Mouse (Mus musculus) heart, embryonic 11.5 days (tissue): ENCODE measurements around the gene Spdya. TPM values are rescaled to one million over a fixed set of nuclear protein-coding genes. Genes with fewer than 3 reads are reported as not detected.
A peak's percentile ranks its signal among the peaks of the same experiment; 100 is the strongest.
"Not testable (repeated sequence)": the region's sequence is repeated elsewhere in the genome, so short reads cannot be mapped to it uniquely, and the experiment has no call there.

Source experiments
- ATAC-seq: fragments of 200-750 bp; cut with Nextera tagmentation; replicated peaks from 2 replicates; pipeline ENCODE4 v1.8.0; 2017; ENCODE audit warnings: moderate library complexity; ENCODE audit not compliant: insufficient number of reproducible peaks, low FRiP score, low TSS enrichment
- H3K27ac ChIP-seq: fragments of 300-500 bp; sonication (generic); 2 replicates; pipeline ENCODE4 v1.5.1; 2014; ENCODE audit warnings: mild to moderate bottlenecking, low read depth, low read length
- H3K27me3 ChIP-seq: fragments of 300-500 bp; sonication (generic); 2 replicates; pipeline ENCODE4 v1.6.1; 2014; ENCODE audit warnings: mild to moderate bottlenecking, low read length, mixed read lengths; ENCODE audit not compliant: control insufficient read depth, insufficient read depth
- H3K36me3 ChIP-seq: fragments of 300-500 bp; sonication (generic); 2 replicates; pipeline ENCODE4 v1.6.1; 2014; ENCODE audit warnings: mild to moderate bottlenecking, low read length, moderate library complexity, mixed read lengths; ENCODE audit not compliant: control insufficient read depth, insufficient read depth
- H3K4me1 ChIP-seq: fragments of 300-500 bp; sonication (generic); 2 replicates; pipeline ENCODE4 v1.6.1; 2014; ENCODE audit warnings: low read length; ENCODE audit not compliant: control insufficient read depth, insufficient read depth
- H3K4me2 ChIP-seq: fragments of 300-500 bp; sonication (generic); 2 replicates; pipeline ENCODE4 v1.6.1; 2014; ENCODE audit warnings: mild to moderate bottlenecking, moderate library complexity
- H3K4me3 ChIP-seq: fragments of 300-500 bp; sonication (generic); 2 replicates; pipeline ENCODE4 v1.5.1; 2014; ENCODE audit warnings: low read depth, low read length
- H3K9ac ChIP-seq: fragments of 300-500 bp; sonication (generic); 2 replicates; pipeline ENCODE4 v1.6.1; 2014; ENCODE audit warnings: mild to moderate bottlenecking, low read depth, low read length, moderate library complexity
- H3K9me3 ChIP-seq: fragments of 300-500 bp; sonication (generic); replicated peaks from 2 replicates; pipeline ENCODE4 v1.6.1; 2016; ENCODE audit warnings: low read length; ENCODE audit not compliant: control insufficient read depth
- WGBS: fragments of 180-500 bp; shearing (Covaris S2); extraction: QIAGEN DNeasy Blood & Tissue Kit; methylation state at CpG from one replicate; pipeline ENCODE4 v1.1.7; 2014; ENCODE audit not compliant: insufficient replicate concordance; 5-methylcytosine and 5-hydroxymethylcytosine counted together
- polyA plus RNA-seq: library from polyadenylated mRNA; unstranded; fragments of >200 nt; fragmentation: Nextera tagmentation; extraction: Ambion mirVana; gene quantifications from 2 replicates; pipeline ENCODE4 v1.2.1, GENCODE M21; 2014

Spdya gene
- 0.29 and 0.49 TPM in 2 replicates for polyA plus RNA-seq

- 0 out of 2 replicates have a peak, but pooled peaks cover 4% of the 10 kb centered on the region for H3K4me1 ChIP-seq
- WGBS, result under 1% methylated on average over 71 of the region's 78 CpGs
- no peak within 1 kb of the TSS for H3K27ac ChIP-seq
- H3K9ac ChIP-seq, result peak within 1 kb of the TSS; percentile 59
- H3K4me2 ChIP-seq, result peak within 1 kb of the TSS; percentile 91
- no peaks in the 10 kb centered on the region for H3K9me3 ChIP-seq
- peak within 1 kb of the TSS; percentile 56 for H3K4me3 ChIP-seq
- peak; percentile 96 for ATAC-seq
- peaks cover 18% of the 10 kb centered on the region for H3K27me3 ChIP-seq
- no peaks in the 10 kb centered on the region for H3K36me3 ChIP-seq
Observed at GRCm38 (mm10) chr17:71551757-71552451, at the start of gene Spdya. TSS of gene Spdya (plus strand) at chr17:71552061.

- Histone ChIP-seq H3K27ac (no peak overlapping the region), H3K4me1 (no peaks in the 10 kb centered on the region), H3K9ac (no peak overlapping the region), H3K4me3 (no peak overlapping the region), H3K27me3 (no peaks in the 10 kb centered on the region), H3K9me3 (no peaks in the 10 kb centered on the region), H3K4me2 (no peak overlapping the region), H3K36me3 (peaks cover 24% of the 10 kb centered on the region; the same call in 1 of the 2 replicates)
- WGBS, result 84% methylated on average over 8 of the region's 8 CpGs
- no peak for ATAC-seq
Observed at GRCm38 (mm10) chr17:71506832-71507231, 45.0 kb upstream of the Spdya start.

- Histone ChIP-seq H3K9ac (no peak overlapping the region), H3K9me3 (no peaks in the 10 kb centered on the region), H3K27me3 (no peaks in the 10 kb centered on the region), H3K4me2 (no peak overlapping the region), H3K4me1 (no peaks in the 10 kb centered on the region), H3K4me3 (no peak overlapping the region), H3K36me3 (peaks cover 25% of the 10 kb centered on the region; the same call in 1 of the 2 replicates), H3K27ac (no peak overlapping the region)
- 94% methylated on average over 11 of the region's 11 CpGs for WGBS
- no peak for ATAC-seq
Observed at GRCm38 (mm10) chr17:71510297-71510696, 41.6 kb upstream of the Spdya start.

- no peaks in the 10 kb centered on the region for H3K36me3 ChIP-seq
- WGBS, result under 1% methylated on average over 13 of the region's 13 CpGs
- H3K4me2 ChIP-seq, result peak overlapping the region; percentile 78
- peak; percentile 56; the same call in 1 of the 2 replicates for ATAC-seq
- peak overlapping the region; percentile 78 for H3K4me3 ChIP-seq
- H3K9ac ChIP-seq, result peak overlapping the region; percentile 73
- H3K4me1 ChIP-seq, result peaks cover 6% of the 10 kb centered on the region; the same call in 1 of the 2 replicates
- peak overlapping the region; percentile 97 for H3K27ac ChIP-seq
- no peaks in the 10 kb centered on the region for H3K27me3 ChIP-seq
- no peaks in the 10 kb centered on the region for H3K9me3 ChIP-seq
Observed at GRCm38 (mm10) chr17:71526302-71526708, 25.6 kb upstream of the Spdya start.

- H3K4me1 ChIP-seq, result peaks cover 6% of the 10 kb centered on the region; the same call in 1 of the 2 replicates
- H3K36me3 ChIP-seq, result no peaks in the 10 kb centered on the region
Observed at GRCm38 (mm10) chr17:71526711-71527564, 24.9 kb upstream of the Spdya start, which contains the start of gene Ndc80. TSS of gene Ndc80 (minus strand) at chr17:71526857.

GRCm38 (mm10) chr17:71528042-71528441, 23.8 kb upstream of the Spdya start:
- Histone ChIP-seq H3K27me3 (no peaks in the 10 kb centered on the region), H3K9me3 (no peaks in the 10 kb centered on the region), H3K4me1 (peaks cover 6% of the 10 kb centered on the region; the same call in 1 of the 2 replicates), H3K36me3 (no peaks in the 10 kb centered on the region), H3K4me3 (no peak overlapping the region), H3K4me2 (no peak overlapping the region), H3K9ac (no peak overlapping the region), H3K27ac (no peak overlapping the region)
- no peak for ATAC-seq

More at GRCm38 (mm10) chr17:71526711-71527564, 24.9 kb upstream of the Spdya start, which contains the start of gene Ndc80:
- no peaks in the 10 kb centered on the region for H3K27me3 ChIP-seq
- H3K9ac ChIP-seq, result peak within 1 kb of the TSS; percentile 73
- ATAC-seq, result peak; percentile 95
- WGBS, result under 1% methylated on average over 66 of the region's 66 CpGs
- H3K9me3 ChIP-seq, result no peaks in the 10 kb centered on the region
- H3K4me2 ChIP-seq, result peak within 1 kb of the TSS; percentile 78
- peak within 1 kb of the TSS; percentile 97 for H3K27ac ChIP-seq
- peak within 1 kb of the TSS; percentile 78 for H3K4me3 ChIP-seq

- not testable (repeated sequence) for H3K4me1 ChIP-seq, H3K27ac ChIP-seq, H3K4me2 ChIP-seq, ATAC-seq, H3K27me3 ChIP-seq, H3K9ac ChIP-seq, H3K9me3 ChIP-seq, H3K36me3 ChIP-seq, H3K4me3 ChIP-seq
- 69% methylated on average over 1 of the region's 1 CpGs for WGBS
Observed at GRCm38 (mm10) chr17:71535595-71535994, 16.3 kb upstream of the Spdya start.

- WGBS, result 79% methylated on average over 3 of the region's 3 CpGs
Observed at GRCm38 (mm10) chr17:71537164-71537563, 14.7 kb upstream of the Spdya start.

More at GRCm38 (mm10) chr17:71537164-71537563, 14.7 kb upstream of the Spdya start:
- Histone ChIP-seq H3K9me3 (no peaks in the 10 kb centered on the region), H3K36me3 (no peaks in the 10 kb centered on the region), H3K27ac (no peak overlapping the region), H3K27me3 (no peaks in the 10 kb centered on the region), H3K9ac (no peak overlapping the region), H3K4me1 (no peaks in the 10 kb centered on the region), H3K4me2 (no peak overlapping the region), H3K4me3 (no peak overlapping the region)
- ATAC-seq, result no peak
